Mouse (Mus musculus) heart, embryonic 13.5 days (tissue): Measurements from ENCODE around the gene Atp6v1e2. TPM values are rescaled to one million over a fixed set of nuclear protein-coding genes. Genes with fewer than 3 reads are reported as not detected.
A peak's percentile ranks its signal among the peaks of the same experiment; 100 is the strongest.

ENCODE experiments used
- ATAC-seq: fragments of 200-750 bp; cut with Nextera tagmentation; 2 replicates; pipeline ENCODE4 v1.8.0; 2017; ENCODE audit warnings: moderate TSS enrichment; ENCODE audit not compliant: insufficient number of reproducible peaks, low FRiP score, low TSS enrichment; ENCODE audit errors: extremely low read depth
- H3K27ac ChIP-seq: fragments of 300-500 bp; sonication (generic); replicated peaks from 2 replicates; pipeline ENCODE4 v1.5.1; 2015; ENCODE audit warnings: moderate library complexity, mild to moderate bottlenecking, inconsistent platforms
- H3K27me3 ChIP-seq: fragments of 300-500 bp; sonication (generic); replicated peaks from 2 replicates; pipeline ENCODE4 v1.6.1; 2015; ENCODE audit warnings: mild to moderate bottlenecking, inconsistent platforms
- H3K36me3 ChIP-seq: fragments of 300-500 bp; sonication (generic); 2 replicates; pipeline ENCODE4 v1.6.1; 2015; ENCODE audit warnings: mild to moderate bottlenecking, inconsistent platforms
- H3K4me1 ChIP-seq: fragments of 300-500 bp; sonication (generic); 2 replicates; pipeline ENCODE4 v1.6.1; 2015; ENCODE audit warnings: inconsistent platforms
- H3K4me2 ChIP-seq: fragments of 300-500 bp; sonication (generic); 2 replicates; pipeline ENCODE4 v1.6.1; 2015; ENCODE audit warnings: inconsistent platforms, mild to moderate bottlenecking, moderate library complexity
- H3K4me3 ChIP-seq: fragments of 300-500 bp; sonication (generic); 2 replicates; pipeline ENCODE4 v1.5.1; 2015; ENCODE audit warnings: moderate library complexity, mild to moderate bottlenecking, inconsistent platforms
- H3K9ac ChIP-seq: fragments of 300-500 bp; sonication (generic); 2 replicates; pipeline ENCODE4 v1.6.1; 2015; ENCODE audit warnings: inconsistent platforms, mild to moderate bottlenecking, moderate library complexity
- H3K9me3 ChIP-seq: fragments of 300-500 bp; sonication (generic); 2 replicates; pipeline ENCODE4 v1.6.1; 2016; ENCODE audit warnings: inconsistent platforms
- whole genome bisulfite sequencing: fragments of 180-500 bp; shearing (Covaris S2); methylation state at CpG from one replicate; pipeline ENCODE4 v1.1.7; 2015; ENCODE audit warnings: mixed read lengths; 5-methylcytosine and 5-hydroxymethylcytosine counted together
- polyA plus RNA-seq: library from polyadenylated mRNA; unstranded; fragments of >200 nt; fragmentation: Nextera tagmentation; extraction: Ambion mirVana; gene quantifications from 2 replicates; pipeline ENCODE4 v1.2.1, GENCODE M21; 2015

Atp6v1e2 gene
- polyA plus RNA-seq, 1 experiment from 2014 or later = not detected

DNA sequence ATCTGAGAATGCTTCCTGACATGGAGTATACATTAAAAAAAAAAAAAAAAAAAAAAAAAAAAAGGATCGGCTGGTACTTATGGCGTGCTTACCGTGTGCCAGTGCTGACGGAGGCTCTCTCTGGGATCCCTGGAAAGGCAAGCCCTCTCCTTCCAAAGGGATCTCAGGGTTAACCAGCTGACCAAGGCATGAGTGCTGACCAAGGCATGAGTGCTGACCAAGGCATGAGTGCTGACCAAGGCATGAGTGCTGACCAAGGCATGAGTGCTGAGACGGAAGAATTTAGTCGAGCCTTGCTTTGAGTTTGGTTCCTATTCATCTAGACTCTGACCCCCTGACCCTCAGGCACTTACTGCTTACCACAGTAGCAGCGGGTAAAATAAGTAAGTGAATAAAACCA lies 9.0 kb downstream of the Atp6v1e2 start:
- 61% methylated on average over 7 of the region's 7 CpGs for WGBS
- Histone ChIP-seq H3K4me3 (no peak overlapping the region), H3K9me3 (no peaks in the 10 kb centered on the region), H3K27me3 (peaks cover 53% of the 10 kb centered on the region), H3K27ac (no peak overlapping the region), H3K36me3 (no peaks in the 10 kb centered on the region), H3K4me1 (peaks cover 28% of the 10 kb centered on the region), H3K4me2 (no peak overlapping the region), H3K9ac (no peak overlapping the region)
- ATAC-seq = no peak

DNA sequence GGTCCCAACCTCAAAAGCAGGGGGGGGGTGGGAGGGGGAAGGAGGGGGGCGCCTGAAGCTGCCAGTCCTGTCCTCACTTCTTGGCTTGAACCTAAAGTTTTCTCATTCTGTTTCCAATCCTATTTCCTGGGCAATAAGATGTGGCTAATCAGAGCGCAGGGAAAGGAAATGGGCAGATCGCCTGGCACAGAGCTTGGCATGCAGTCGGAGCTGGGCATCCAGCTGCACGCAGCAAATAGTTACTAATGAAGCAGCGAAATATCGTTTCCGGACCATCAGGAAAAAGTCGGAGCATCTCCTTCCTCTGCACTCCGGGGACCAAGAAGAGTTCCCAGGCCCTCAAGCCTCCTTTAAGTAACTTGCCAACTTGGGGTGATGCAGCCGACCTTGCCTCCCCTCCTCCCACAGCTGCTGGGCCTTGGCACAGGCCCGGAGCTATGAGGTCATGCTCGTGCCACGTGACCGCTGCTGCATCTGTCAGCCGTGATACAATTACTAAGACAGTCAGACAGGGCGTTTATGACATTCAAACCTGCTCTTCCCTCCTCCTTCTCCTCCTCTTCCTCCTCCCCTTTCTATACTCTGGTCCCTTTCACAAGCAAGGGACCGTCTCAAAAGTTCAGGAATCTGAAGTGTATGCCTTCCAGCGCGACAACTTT lies 10.1 kb downstream of the Atp6v1e2 start:
- Histone ChIP-seq H3K9me3 (no peaks in the 10 kb centered on the region), H3K27ac (peak overlapping the region; percentile 71), H3K27me3 (peaks cover 57% of the 10 kb centered on the region), H3K9ac (peak overlapping the region; percentile 76), H3K36me3 (no peaks in the 10 kb centered on the region), H3K4me3 (peak overlapping the region; percentile 47), H3K4me1 (peaks cover 28% of the 10 kb centered on the region), H3K4me2 (peak overlapping the region; percentile 75)
- 4% methylated on average over 20 of the region's 20 CpGs for WGBS
- ATAC-seq = peak; percentile 55; the same call in 1 of the 2 replicates

DNA sequence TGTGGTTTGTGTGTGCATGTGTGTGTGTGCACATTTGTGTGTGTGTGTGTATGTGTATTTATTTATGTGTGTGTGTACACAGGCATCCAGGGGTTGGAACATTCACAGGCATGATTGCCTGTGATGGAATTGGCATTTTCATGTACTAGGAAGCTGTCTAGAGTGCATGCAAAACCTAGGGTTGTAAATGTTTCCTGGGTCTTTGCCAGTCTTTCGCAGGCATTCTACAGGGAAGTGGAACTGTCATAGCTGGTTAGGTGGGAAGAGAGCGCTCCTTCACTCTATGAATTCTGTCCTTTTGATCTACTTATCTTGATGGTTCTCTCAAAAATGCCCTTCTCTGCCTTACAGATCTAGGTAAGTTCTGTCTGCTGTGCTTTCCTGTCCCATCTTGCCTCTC lies 10.6 kb downstream of the Atp6v1e2 start:
- H3K27ac ChIP-seq = 0 out of 2 replicates have a peak overlapping the region, but pooled peaks have one; percentile 71

DNA sequence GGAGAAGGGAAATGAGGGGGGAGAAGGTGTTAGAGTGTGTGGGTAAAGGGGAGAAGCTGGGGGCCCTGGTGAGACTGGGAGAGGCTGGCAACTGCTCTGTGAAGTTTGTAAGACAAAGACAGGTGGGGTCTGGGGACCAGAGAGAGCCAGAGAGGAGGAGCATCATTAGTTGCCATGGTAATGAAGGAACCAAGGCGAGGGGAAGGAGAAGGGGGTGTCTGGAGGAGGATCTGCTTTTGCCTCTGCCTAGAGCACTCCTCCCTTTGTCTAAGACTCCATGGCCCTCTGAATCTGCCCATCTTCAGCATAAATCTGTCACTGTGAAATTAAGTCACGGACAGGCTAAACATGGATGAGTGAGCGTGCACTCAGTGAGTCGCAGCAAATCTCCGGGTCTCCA lies 14.8 kb downstream of the Atp6v1e2 start:
- Histone ChIP-seq H3K9me3 (no peaks in the 10 kb centered on the region), H3K27ac (no peak overlapping the region)
- 50% methylated on average over 5 of the region's 5 CpGs for whole genome bisulfite sequencing

More for the DNA sequence above, 10.6 kb downstream of the Atp6v1e2 start:
- Histone ChIP-seq H3K4me3 (no peak overlapping the region), H3K9ac (peak overlapping the region; percentile 76), H3K4me2 (peak overlapping the region; percentile 75), H3K9me3 (no peaks in the 10 kb centered on the region), H3K36me3 (no peaks in the 10 kb centered on the region), H3K27me3 (peaks cover 58% of the 10 kb centered on the region), H3K4me1 (peaks cover 28% of the 10 kb centered on the region)
- ATAC-seq = no peak
- 62% methylated on average over 2 of the region's 2 CpGs for WGBS

DNA sequence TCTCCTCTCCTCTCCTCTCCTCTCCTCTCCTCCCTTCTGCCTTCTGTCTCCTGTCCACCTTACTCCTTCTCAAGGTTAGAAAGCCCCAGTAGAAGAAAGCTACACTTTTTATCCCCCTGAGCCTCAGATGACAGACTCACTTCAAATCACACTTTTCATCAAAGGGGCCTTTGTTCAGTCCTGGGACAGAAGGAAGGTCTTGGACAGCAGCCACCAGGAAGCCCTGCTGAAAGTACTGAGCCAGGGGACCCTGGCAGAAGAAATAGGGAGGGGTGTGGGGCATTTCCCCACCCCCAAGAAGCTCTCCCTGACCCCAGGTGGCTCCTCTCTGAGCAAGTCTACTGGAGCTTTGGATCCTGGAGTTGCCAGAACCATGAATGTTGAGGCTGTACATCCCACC lies 17.7 kb downstream of the Atp6v1e2 start:
- Histone ChIP-seq H3K9me3 (peaks cover 6% of the 10 kb centered on the region), H3K4me1 (peaks cover 5% of the 10 kb centered on the region; the same call in 1 of the 2 replicates), H3K4me3 (no peak overlapping the region), H3K27me3 (peaks cover 28% of the 10 kb centered on the region), H3K36me3 (no peaks in the 10 kb centered on the region), H3K9ac (no peak overlapping the region), H3K27ac (0 out of 2 replicates have a peak overlapping the region, but pooled peaks have one; percentile 8), H3K4me2 (no peak overlapping the region)
- ATAC-seq = no peak

More for the DNA sequence above, 14.8 kb downstream of the Atp6v1e2 start:
- Histone ChIP-seq H3K4me2 (no peak overlapping the region), H3K36me3 (no peaks in the 10 kb centered on the region), H3K4me1 (peaks cover 14% of the 10 kb centered on the region), H3K4me3 (no peak overlapping the region), H3K9ac (no peak overlapping the region), H3K27me3 (peaks cover 44% of the 10 kb centered on the region)
- ATAC-seq = no peak

DNA sequence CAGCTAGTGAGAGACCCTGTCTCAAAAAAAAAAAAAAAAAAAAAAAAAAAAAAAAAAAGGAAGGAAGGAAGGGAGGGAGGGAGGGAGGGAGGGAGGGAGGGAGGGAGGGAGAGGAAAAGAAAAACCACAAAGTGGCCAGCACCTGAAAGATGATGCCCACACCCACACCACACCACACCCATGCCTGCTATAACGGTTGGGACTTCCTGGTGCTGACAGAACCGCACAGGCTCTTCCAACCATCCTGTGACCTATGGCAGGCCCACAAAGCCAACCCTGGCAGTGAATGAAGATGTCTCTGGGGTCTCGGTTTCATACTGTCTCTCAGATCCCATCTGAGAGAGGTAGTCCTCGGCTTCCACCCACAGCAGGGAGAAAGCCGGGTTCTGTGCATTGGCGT lies 18.3 kb downstream of the Atp6v1e2 start:
- H3K27ac ChIP-seq = peak overlapping the region; percentile 48
- 78% methylated on average over 6 of the region's 6 CpGs for WGBS
- no peak overlapping the region for H3K4me2 ChIP-seq

DNA sequence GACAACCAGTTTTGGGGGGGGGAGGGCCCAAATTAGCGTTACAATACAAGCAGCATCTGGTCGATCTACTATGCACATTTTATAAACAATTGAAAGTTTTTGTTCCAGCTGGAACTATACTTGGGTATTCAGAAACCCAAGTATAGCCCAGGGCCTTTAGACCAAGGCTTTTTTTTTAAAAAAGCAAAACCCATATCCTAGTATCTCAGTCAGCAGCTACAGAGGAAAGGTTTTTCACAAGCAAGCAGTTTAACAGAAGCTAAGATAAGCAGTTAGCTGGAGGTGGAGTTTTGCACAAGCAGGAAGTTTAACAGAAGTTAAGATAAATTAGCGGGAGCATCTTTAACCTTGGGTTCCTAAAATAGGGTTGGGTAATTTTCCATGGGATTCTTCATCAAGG lies 20.9 kb downstream of the Atp6v1e2 start:
- no peak overlapping the region for H3K9ac ChIP-seq
- H3K4me2 ChIP-seq = no peak overlapping the region
- peaks cover 5% of the 10 kb centered on the region; the same call in 1 of the 2 replicates for H3K4me1 ChIP-seq
- no peak overlapping the region for H3K27ac ChIP-seq
- H3K4me3 ChIP-seq = no peak overlapping the region
- H3K36me3 ChIP-seq = no peaks in the 10 kb centered on the region
- WGBS = 72% methylated on average over 3 of the region's 3 CpGs
- no peaks in the 10 kb centered on the region for H3K27me3 ChIP-seq
- peaks cover 6% of the 10 kb centered on the region for H3K9me3 ChIP-seq
- ATAC-seq = no peak

More for the DNA sequence above, 18.3 kb downstream of the Atp6v1e2 start:
- H3K9ac ChIP-seq = no peak overlapping the region
- H3K9me3 ChIP-seq = peaks cover 6% of the 10 kb centered on the region
- peaks cover 5% of the 10 kb centered on the region; the same call in 1 of the 2 replicates for H3K4me1 ChIP-seq
- peaks cover 21% of the 10 kb centered on the region for H3K27me3 ChIP-seq
- H3K36me3 ChIP-seq = no peaks in the 10 kb centered on the region
- no peak for ATAC-seq
- no peak overlapping the region for H3K4me3 ChIP-seq

DNA sequence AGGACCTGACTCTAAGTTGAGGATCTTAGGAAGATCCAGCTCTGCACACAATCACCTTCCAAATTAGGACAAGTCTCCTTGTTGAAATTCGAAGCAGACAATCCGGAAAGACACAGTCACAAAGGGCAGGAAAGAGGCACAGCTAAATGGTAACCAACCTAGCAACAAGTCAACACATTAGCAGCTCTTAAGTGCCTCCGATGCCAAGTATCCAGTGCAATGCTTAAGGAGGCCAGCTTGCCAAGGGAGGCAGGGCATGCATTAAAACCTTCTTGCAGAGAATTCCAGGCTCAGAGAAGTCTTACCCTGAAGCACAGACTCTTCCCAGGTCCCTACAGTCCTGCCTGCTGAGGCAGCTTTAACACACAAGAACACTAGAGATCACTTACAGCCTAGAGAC lies 23.0 kb downstream of the Atp6v1e2 start:
- Histone ChIP-seq H3K4me2 (no peak overlapping the region), H3K4me1 (no peaks in the 10 kb centered on the region), H3K27ac (no peak overlapping the region), H3K9me3 (peaks cover 6% of the 10 kb centered on the region), H3K36me3 (no peaks in the 10 kb centered on the region), H3K9ac (no peak overlapping the region), H3K4me3 (no peak overlapping the region), H3K27me3 (no peaks in the 10 kb centered on the region)
- no peak for ATAC-seq
- 58% methylated on average over 3 of the region's 3 CpGs for WGBS

DNA sequence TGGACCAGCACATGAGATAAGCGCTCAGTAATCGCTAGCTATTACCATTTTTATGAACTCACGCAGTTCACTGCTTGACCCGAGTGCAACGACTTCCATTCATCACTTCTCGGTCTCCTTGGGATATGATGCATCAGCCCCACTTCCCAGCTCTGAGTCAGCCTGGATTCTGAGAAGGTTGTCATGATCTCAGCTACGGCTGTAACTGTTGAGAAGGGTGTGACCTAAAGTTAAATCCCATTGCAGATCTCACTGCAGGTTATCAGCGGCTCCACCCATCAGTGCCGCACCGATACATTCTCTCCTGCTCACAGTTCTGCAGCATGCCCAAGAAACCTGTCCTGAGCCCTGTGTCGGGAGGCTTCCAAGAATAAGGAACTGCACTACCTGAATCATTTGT lies 28.0 kb downstream of the Atp6v1e2 start:
- Histone ChIP-seq H3K36me3 (no peaks in the 10 kb centered on the region), H3K4me1 (no peaks in the 10 kb centered on the region), H3K27ac (no peak overlapping the region), H3K4me3 (no peak overlapping the region), H3K4me2 (no peak overlapping the region), H3K27me3 (no peaks in the 10 kb centered on the region), H3K9me3 (0 out of 2 replicates have a peak, but pooled peaks cover 3% of the 10 kb centered on the region), H3K9ac (no peak overlapping the region)
- ATAC-seq = no peak
- 60% methylated on average over 11 of the region's 11 CpGs for WGBS

DNA sequence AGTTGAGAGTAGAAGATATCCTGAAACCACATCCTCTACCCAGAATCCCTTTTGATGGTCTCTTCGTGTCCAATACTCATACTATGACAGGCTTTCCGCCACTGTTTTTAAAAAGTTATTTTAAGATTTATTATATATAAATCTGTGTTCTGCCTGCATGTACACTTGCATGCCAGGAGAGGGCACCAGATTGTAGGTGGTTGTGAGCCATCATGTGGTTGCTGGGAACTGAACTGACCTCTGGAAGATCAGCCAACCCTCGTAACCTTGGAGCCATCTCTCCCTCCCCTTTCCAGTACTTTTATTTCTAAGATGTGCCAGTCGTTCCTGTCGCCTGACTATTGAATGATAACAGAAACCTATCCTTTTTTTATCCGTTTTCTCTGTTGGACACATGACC lies 28.9 kb downstream of the Atp6v1e2 start:
- ATAC-seq = no peak
- Histone ChIP-seq H3K36me3 (no peaks in the 10 kb centered on the region), H3K27ac (no peak overlapping the region), H3K4me1 (no peaks in the 10 kb centered on the region), H3K27me3 (no peaks in the 10 kb centered on the region), H3K9me3 (0 out of 2 replicates have a peak, but pooled peaks cover 3% of the 10 kb centered on the region), H3K4me3 (no peak overlapping the region), H3K4me2 (no peak overlapping the region), H3K9ac (no peak overlapping the region)
- WGBS = 63% methylated on average over 6 of the region's 6 CpGs

DNA sequence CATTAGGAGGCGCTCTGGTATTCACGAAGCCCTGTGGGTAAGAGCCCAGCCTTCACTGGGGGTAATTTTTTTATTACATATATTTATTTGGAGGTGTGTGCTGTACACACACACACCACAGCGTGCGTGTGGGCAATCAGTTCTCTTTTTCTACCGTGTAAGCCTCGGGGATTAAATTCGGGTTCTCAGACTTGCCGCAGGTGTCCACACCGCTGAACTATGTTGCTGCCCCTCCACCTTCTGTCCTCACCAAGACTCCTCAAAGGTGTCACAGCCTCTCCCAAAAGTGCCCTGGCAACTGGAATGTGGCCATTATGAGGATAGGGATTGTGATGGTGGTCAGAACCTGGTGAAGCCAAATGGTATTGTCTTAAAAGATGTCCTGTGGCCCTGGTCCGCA lies 30.6 kb downstream of the Atp6v1e2 start, which contains the start of gene Tmem247:
TSS of gene Tmem247 (plus strand) at position 301 of the 400 bp plus-strand sequence.
- no peaks in the 10 kb centered on the region for H3K36me3 ChIP-seq

DNA sequence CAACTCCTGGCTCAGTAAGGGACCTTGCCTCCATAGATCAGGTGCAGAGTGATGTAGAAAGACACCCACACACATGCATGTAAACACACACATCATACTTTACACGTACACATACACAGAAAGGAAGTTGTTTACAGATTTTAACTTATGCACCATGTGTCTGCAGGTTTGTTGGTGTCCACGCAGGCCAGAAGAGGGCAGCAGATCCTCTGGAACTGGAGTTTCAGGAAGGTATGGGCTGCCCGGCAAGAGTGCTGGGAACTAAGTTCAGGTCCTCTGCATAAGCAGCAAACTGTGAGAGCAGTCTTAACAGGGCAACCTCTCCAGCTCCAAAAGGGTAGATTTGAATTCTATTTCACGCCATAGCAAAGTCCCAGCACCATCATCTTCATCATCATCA lies 32.2 kb downstream of the Atp6v1e2 start:
- no peaks in the 10 kb centered on the region for H3K36me3 ChIP-seq
- ATAC-seq = no peak
- WGBS = 80% methylated on average over 4 of the region's 4 CpGs

More for the DNA sequence above, 30.6 kb downstream of the Atp6v1e2 start, which contains the start of gene Tmem247:
- Histone ChIP-seq H3K4me1 (no peaks in the 10 kb centered on the region), H3K4me2 (no peak within 1 kb of the TSS), H3K27me3 (no peaks in the 10 kb centered on the region), H3K27ac (no peak within 1 kb of the TSS), H3K4me3 (no peak within 1 kb of the TSS), H3K9ac (no peak within 1 kb of the TSS), H3K9me3 (0 out of 2 replicates have a peak, but pooled peaks cover 3% of the 10 kb centered on the region)
- ATAC-seq = no peak
- 81% methylated on average over 10 of the region's 10 CpGs for WGBS

More for the DNA sequence above, 32.2 kb downstream of the Atp6v1e2 start:
- Histone ChIP-seq H3K4me2 (no peak overlapping the region), H3K4me3 (no peak overlapping the region), H3K9me3 (0 out of 2 replicates have a peak, but pooled peaks cover 3% of the 10 kb centered on the region), H3K27me3 (no peaks in the 10 kb centered on the region), H3K9ac (no peak overlapping the region), H3K4me1 (peaks cover 6% of the 10 kb centered on the region), H3K27ac (no peak overlapping the region)
